Mouse (Mus musculus) heart, embryonic 11.5 days (tissue): Measurements from ENCODE around the gene Mdc1. TPM values are rescaled to one million over a fixed set of nuclear protein-coding genes. Genes with fewer than 3 reads are reported as not detected.

ENCODE experiments used
- ATAC-seq: fragments of 200-750 bp; cut with Nextera tagmentation; replicated peaks from 2 replicates; pipeline ENCODE4 v1.8.0; 2017; ENCODE audit warnings: moderate library complexity; ENCODE audit not compliant: insufficient number of reproducible peaks, low FRiP score, low TSS enrichment
- H3K27ac ChIP-seq: fragments of 300-500 bp; sonication (generic); 2 replicates; pipeline ENCODE4 v1.5.1; 2014; ENCODE audit warnings: mild to moderate bottlenecking, low read depth, low read length
- H3K27me3 ChIP-seq: fragments of 300-500 bp; sonication (generic); 2 replicates; pipeline ENCODE4 v1.6.1; 2014; ENCODE audit warnings: mild to moderate bottlenecking, low read length, mixed read lengths; ENCODE audit not compliant: control insufficient read depth, insufficient read depth
- H3K36me3 ChIP-seq: fragments of 300-500 bp; sonication (generic); 2 replicates; pipeline ENCODE4 v1.6.1; 2014; ENCODE audit warnings: mild to moderate bottlenecking, low read length, moderate library complexity, mixed read lengths; ENCODE audit not compliant: control insufficient read depth, insufficient read depth
- H3K4me1 ChIP-seq: fragments of 300-500 bp; sonication (generic); 2 replicates; pipeline ENCODE4 v1.6.1; 2014; ENCODE audit warnings: low read length; ENCODE audit not compliant: control insufficient read depth, insufficient read depth
- H3K4me2 ChIP-seq: fragments of 300-500 bp; sonication (generic); 2 replicates; pipeline ENCODE4 v1.6.1; 2014; ENCODE audit warnings: mild to moderate bottlenecking, moderate library complexity
- H3K4me3 ChIP-seq: fragments of 300-500 bp; sonication (generic); 2 replicates; pipeline ENCODE4 v1.5.1; 2014; ENCODE audit warnings: low read depth, low read length
- H3K9ac ChIP-seq: fragments of 300-500 bp; sonication (generic); 2 replicates; pipeline ENCODE4 v1.6.1; 2014; ENCODE audit warnings: mild to moderate bottlenecking, low read depth, low read length, moderate library complexity
- H3K9me3 ChIP-seq: fragments of 300-500 bp; sonication (generic); replicated peaks from 2 replicates; pipeline ENCODE4 v1.6.1; 2016; ENCODE audit warnings: low read length; ENCODE audit not compliant: control insufficient read depth
- WGBS: fragments of 180-500 bp; shearing (Covaris S2); extraction: QIAGEN DNeasy Blood & Tissue Kit; methylation state at CpG from one replicate; pipeline ENCODE4 v1.1.7; 2014; ENCODE audit not compliant: insufficient replicate concordance; 5-methylcytosine and 5-hydroxymethylcytosine counted together
- polyA plus RNA-seq: library from polyadenylated mRNA; unstranded; fragments of >200 nt; fragmentation: Nextera tagmentation; extraction: Ambion mirVana; gene quantifications from 2 replicates; pipeline ENCODE4 v1.2.1, GENCODE M21; 2014

The Mdc1 gene
- polyA plus RNA-seq, 1 experiment from 2014 or later, result 19.0 TPM

GRCm38 (mm10) chr17:35816686-35817085, 24.6 kb upstream of the Mdc1 start:
- Histone ChIP-seq H3K4me1 (peaks cover 38% of the 10 kb centered on the region), H3K9ac (no peak overlapping the region), H3K27me3 (0 out of 2 replicates have a peak, but pooled peaks cover 2% of the 10 kb centered on the region), H3K36me3 (no peaks in the 10 kb centered on the region), H3K9me3 (no peaks in the 10 kb centered on the region), H3K27ac (no peak overlapping the region; the same call in 1 of the 2 replicates), H3K4me2 (no peak overlapping the region), H3K4me3 (no peak overlapping the region)
- WGBS, result 48% methylated on average over 7 of the region's 14 CpGs
- no peak for ATAC-seq

- no peak overlapping the region for H3K4me3 ChIP-seq
- ATAC-seq, result no peak
- H3K27ac ChIP-seq, result no peak overlapping the region
- peaks cover 41% of the 10 kb centered on the region for H3K4me1 ChIP-seq
- no peaks in the 10 kb centered on the region for H3K9me3 ChIP-seq
- 45% methylated on average over 10 of the region's 10 CpGs for WGBS
- H3K36me3 ChIP-seq, result no peaks in the 10 kb centered on the region
- 0 out of 2 replicates have a peak, but pooled peaks cover 2% of the 10 kb centered on the region for H3K27me3 ChIP-seq
- H3K9ac ChIP-seq, result no peak overlapping the region
- H3K4me2 ChIP-seq, result 0 out of 2 replicates have a peak overlapping the region, but pooled peaks have one; percentile 6
Measured at GRCm38 (mm10) chr17:35817226-35817625, 24.1 kb upstream of the Mdc1 start.

GRCm38 (mm10) chr17:35820111-35820510, 21.2 kb upstream of the Mdc1 start:
- Histone ChIP-seq H3K36me3 (no peaks in the 10 kb centered on the region), H3K27me3 (0 out of 2 replicates have a peak, but pooled peaks cover 2% of the 10 kb centered on the region), H3K27ac (no peak overlapping the region), H3K9me3 (no peaks in the 10 kb centered on the region), H3K9ac (no peak overlapping the region), H3K4me3 (no peak overlapping the region), H3K4me1 (peaks cover 27% of the 10 kb centered on the region), H3K4me2 (no peak overlapping the region)
- ATAC-seq, result no peak
- 76% methylated on average over 5 of the region's 5 CpGs for WGBS

- H3K4me1 ChIP-seq, result peaks cover 12% of the 10 kb centered on the region
- no peaks in the 10 kb centered on the region for H3K9me3 ChIP-seq
- peak within 1 kb of the TSS; percentile 79 for H3K9ac ChIP-seq
- peak within 1 kb of the TSS; percentile 63 for H3K4me3 ChIP-seq
- WGBS, result under 1% methylated on average over 62 of the region's 62 CpGs
- H3K4me2 ChIP-seq, result peak within 1 kb of the TSS; percentile 98
- peak within 1 kb of the TSS; percentile 80 for H3K27ac ChIP-seq
- 0 out of 2 replicates have a peak, but pooled peaks have one; percentile 28 for ATAC-seq
- H3K27me3 ChIP-seq, result 0 out of 2 replicates have a peak, but pooled peaks cover 2% of the 10 kb centered on the region
- H3K36me3 ChIP-seq, result peaks cover 6% of the 10 kb centered on the region
Measured at GRCm38 (mm10) chr17:35821439-35822430, 19.6 kb upstream of the Mdc1 start, which contains the start of gene Ier3. Ier3 (plus strand) TSS chr17:35821684.

- Histone ChIP-seq H3K9me3 (no peaks in the 10 kb centered on the region), H3K4me2 (peak overlapping the region; percentile 98), H3K4me1 (peaks cover 8% of the 10 kb centered on the region; the same call in 1 of the 2 replicates), H3K4me3 (peak overlapping the region; percentile 63), H3K27me3 (0 out of 2 replicates have a peak, but pooled peaks cover 2% of the 10 kb centered on the region), H3K9ac (peak overlapping the region; percentile 79), H3K36me3 (peaks cover 12% of the 10 kb centered on the region), H3K27ac (peak overlapping the region; percentile 80)
- ATAC-seq, result 0 out of 2 replicates have a peak, but pooled peaks have one; percentile 1
- under 1% methylated on average over 11 of the region's 11 CpGs for WGBS
Measured at GRCm38 (mm10) chr17:35822564-35822963, 18.8 kb upstream of the Mdc1 start.

GRCm38 (mm10) chr17:35822964-35823937, 18.1 kb upstream of the Mdc1 start, which contains the start of gene Flot1:
Flot1 (plus strand) TSS chr17:35823230.
- peak; percentile 84 for ATAC-seq
- peak within 1 kb of the TSS; percentile 79 for H3K9ac ChIP-seq
- peak within 1 kb of the TSS; percentile 80 for H3K27ac ChIP-seq
- peak within 1 kb of the TSS; percentile 63 for H3K4me3 ChIP-seq
- WGBS, result 0% methylated on average over 44 of the region's 47 CpGs
- H3K27me3 ChIP-seq, result 0 out of 2 replicates have a peak, but pooled peaks cover 2% of the 10 kb centered on the region
- H3K4me2 ChIP-seq, result peak within 1 kb of the TSS; percentile 98
- H3K4me1 ChIP-seq, result peaks cover 8% of the 10 kb centered on the region; the same call in 1 of the 2 replicates
- no peaks in the 10 kb centered on the region for H3K9me3 ChIP-seq
- peaks cover 19% of the 10 kb centered on the region for H3K36me3 ChIP-seq

GRCm38 (mm10) chr17:35824402-35824801, 16.9 kb upstream of the Mdc1 start:
- peak overlapping the region; percentile 98 for H3K4me2 ChIP-seq
- H3K9me3 ChIP-seq, result no peaks in the 10 kb centered on the region
- H3K27me3 ChIP-seq, result 0 out of 2 replicates have a peak, but pooled peaks cover 2% of the 10 kb centered on the region
- ATAC-seq, result no peak
- H3K27ac ChIP-seq, result no peak overlapping the region
- peaks cover 19% of the 10 kb centered on the region for H3K36me3 ChIP-seq
- H3K9ac ChIP-seq, result peak overlapping the region; percentile 79; the same call in 1 of the 2 replicates
- H3K4me3 ChIP-seq, result no peak overlapping the region; the same call in 1 of the 2 replicates
- 62% methylated on average over 7 of the region's 7 CpGs for WGBS
- peaks cover 8% of the 10 kb centered on the region; the same call in 1 of the 2 replicates for H3K4me1 ChIP-seq
